Mouse (Mus musculus) MEL (cell line): ENCODE results near the gene Cemip.

Source experiments
- CTCF ChIP-seq, 3 experiments: IDR thresholded peaks in 2 of 3; conservative IDR thresholded peaks in 1 of 3; 2 replicates each; pipeline ENCODE4 v1.5.1; 2011 to 2012; ENCODE audit warnings: low read length in 3 of 3, low read depth in 2 of 3, mild to moderate bottlenecking in 2 of 3, improper control_type of control experiment in 1 of 3, inconsistent platforms in 1 of 3, mixed read lengths in 1 of 3, moderate library complexity in 1 of 3; ENCODE audit not compliant: control insufficient read depth in 1 of 3, insufficient read depth in 1 of 3, poor library complexity in 1 of 3, severe bottlenecking in 1 of 3
- MAX ChIP-seq: IDR thresholded peaks from 2 replicates; pipeline ENCODE4 v1.6.1; 2011; ENCODE audit warnings: low read length, improper control_type of control experiment
- POLR2A ChIP-seq, 2 experiments: IDR thresholded peaks; 2 replicates each; pipeline ENCODE4 v1.6.1; 2011 to 2012; ENCODE audit warnings: low read length in 2 of 2, mild to moderate bottlenecking in 2 of 2, control low read depth in 1 of 2, improper control_type of control experiment in 1 of 2, low read depth in 1 of 2, moderate library complexity in 1 of 2; ENCODE audit not compliant: control insufficient read depth in 1 of 2, insufficient read depth in 1 of 2, poor library complexity in 1 of 2

DNA sequence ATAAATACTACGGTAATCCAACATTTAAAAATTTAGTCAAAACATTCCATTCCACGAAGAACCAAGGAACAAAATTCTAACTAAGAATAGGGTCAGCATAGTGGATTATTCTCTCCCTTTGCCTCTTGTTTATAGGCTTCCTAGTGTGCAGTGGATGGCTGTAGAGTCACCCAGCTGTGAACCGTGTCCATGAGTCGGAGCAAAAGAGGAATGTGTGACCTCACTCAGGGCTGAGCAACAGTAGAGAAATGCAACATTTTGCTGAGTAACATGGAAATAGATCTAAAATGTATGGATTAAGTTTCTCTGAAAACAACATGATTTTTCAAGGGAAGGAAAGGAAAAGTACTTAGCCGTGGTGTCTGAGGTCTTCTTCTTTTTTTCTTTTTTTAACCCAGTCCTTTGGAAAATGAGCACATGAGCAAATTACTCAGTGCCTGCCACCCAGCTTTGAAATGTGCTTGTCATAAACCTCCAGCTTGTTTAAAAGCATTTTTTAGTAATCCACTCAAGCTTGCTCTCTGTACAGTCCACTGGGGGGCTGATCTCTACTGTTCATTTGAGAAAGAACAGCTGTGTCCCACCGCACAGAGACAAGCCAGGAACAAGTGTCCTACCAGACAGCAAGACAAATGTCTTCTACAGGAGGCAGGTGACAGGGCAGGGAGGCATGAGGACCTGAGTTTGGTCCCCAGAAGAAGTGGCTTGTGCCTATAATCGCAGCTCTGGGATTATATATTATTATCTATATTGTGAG, 8.9 kb downstream of the Cemip start:
- TF ChIP-seq MAX = no peak
- TF ChIP-seq POLR2A (IDR thresholded peaks at IDR 0.05; ENCODE audit: control insufficient read depth in 1 of 2, insufficient read depth in 1 of 2, low read depth in 1 of 2, low read length in 2 of 2, poor library complexity in 1 of 2) = no peak
- TF ChIP-seq CTCF (IDR thresholded peaks at IDR 0.05 in 2 of 3, conservative IDR thresholded peaks at IDR 0.05 in 1 of 3; ENCODE audit: control insufficient read depth in 1 of 3, insufficient read depth in 1 of 3, low read depth in 2 of 3, low read length in 3 of 3, poor library complexity in 1 of 3, severe bottlenecking in 1 of 3) = no peak
